Mouse (Mus musculus) layer of hippocampus, postnatal 10 days (tissue): ENCODE measurements around the gene Rcc2. TPM values are rescaled to one million over a fixed set of nuclear protein-coding genes. Genes with fewer than 3 reads are reported as not detected.

ENCODE experiments used
- DNase-seq, 2 experiments: peaks; one replicate each; pipeline ENCODE4 v3.0.0; 2021; ENCODE audit warnings: low spot score in 2 of 2
- total RNA-seq, 2 experiments: library from RNA; stranded (reverse); gene quantifications; 2 replicates each; pipeline ENCODE4 v1.2.3; 2021

Gene Rcc2
- total RNA-seq, 2 experiments from 2014 or later = 64.7 to 68.5 TPM

DNA sequence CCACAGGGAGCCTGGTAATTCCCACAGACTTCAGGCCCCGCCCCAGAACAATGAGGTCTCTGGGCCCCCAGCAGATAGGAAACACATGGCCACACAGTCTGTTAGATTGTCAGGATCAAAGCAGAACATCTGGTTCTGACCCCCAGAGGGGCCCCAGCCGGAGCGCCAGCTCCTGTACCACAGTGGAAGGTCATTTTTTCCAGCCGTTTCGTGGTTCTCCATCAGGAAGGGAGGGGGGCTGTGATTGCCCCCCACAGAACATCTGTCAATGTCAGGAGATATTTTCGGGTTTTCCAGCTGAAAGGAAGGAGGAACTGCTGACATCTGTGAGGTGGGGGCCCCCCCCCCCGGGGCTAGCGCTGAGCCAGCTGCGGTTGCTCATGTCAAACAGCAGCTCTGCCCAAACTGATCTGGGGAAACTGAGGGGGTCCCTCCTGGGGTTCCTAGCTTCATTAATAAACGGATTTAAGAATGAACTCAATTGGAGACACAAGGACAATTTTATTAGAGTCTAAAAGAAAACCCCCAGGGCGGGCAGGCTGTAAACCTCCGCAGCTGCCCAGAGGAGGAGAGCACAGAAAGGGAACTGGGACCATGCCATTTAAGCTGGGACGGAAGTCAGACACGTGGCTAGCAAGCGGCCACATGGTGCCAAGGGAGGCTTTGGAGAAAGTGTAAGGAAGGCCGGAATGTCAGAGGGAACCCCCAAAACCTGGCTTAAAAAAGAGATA is 16.0 kb upstream of the Rcc2 start:
- no peak for DNase-seq

DNA sequence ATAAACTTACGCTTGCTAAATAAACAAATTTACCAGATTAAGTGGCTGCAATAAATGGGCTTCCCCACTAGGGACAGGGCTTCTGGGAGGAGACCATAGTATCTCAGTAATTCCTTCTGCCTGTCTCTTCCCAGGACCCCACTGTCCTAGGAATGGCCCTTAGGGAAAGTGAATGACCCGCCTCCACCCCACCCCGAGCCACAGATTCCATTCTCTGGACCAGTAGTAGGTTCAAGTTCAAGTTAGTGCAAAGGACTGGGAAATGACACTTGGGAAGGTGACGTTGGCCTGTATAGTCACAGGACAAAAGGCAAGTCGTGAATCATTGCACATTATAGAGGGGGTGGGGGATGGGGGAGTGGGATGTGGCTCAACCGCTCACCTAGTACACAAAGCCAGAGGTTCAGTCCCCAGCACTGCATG is 15.4 kb upstream of the Rcc2 start:
- no peak for DNase-seq

- DNase-seq = no peak
These were observed 12.1 kb upstream of the Rcc2 start for GRCm38 (mm10) chr4:140688044-140688825.

DNA sequence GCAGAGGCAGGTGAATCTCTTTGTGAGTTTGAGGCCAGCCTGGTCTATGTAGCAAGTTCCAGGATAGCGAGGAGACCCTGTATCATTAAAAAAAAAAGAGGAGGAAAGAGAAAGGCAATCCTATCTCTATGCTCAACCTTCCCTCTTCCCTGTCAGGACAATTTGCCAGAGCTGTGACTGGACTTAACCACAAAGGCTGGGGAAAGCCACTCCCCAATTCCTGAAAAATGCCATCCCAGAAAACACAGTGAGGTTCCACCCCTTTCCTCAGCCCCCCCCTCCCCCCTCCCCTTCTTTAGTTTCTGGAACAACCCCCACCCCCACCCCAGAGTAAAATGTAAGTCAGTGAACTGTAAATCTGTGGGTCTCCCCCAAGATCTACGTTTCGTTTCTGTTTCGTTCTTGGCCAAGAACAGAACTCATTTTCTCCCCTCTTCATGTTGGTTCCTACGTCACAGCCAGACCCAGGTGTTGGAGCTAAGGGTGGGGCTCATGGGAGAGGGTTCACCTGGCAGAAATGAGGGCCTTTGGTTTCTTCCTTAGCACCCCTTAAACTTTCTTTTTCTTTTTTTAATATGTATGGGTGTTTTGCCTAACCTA is 11.4 kb upstream of the Rcc2 start:
- DNase-seq = no peak

- no peak for DNase-seq
These were observed 10.3 kb upstream of the Rcc2 start for GRCm38 (mm10) chr4:140689873-140690655.

GRCm38 (mm10) chr4:140691481-140691880 is 8.9 kb upstream of the Rcc2 start:
- no peak for DNase-seq

- no peak for DNase-seq
These were observed 6.8 kb upstream of the Rcc2 start for GRCm38 (mm10) chr4:140693513-140693912.

GRCm38 (mm10) chr4:140694551-140695060 is 5.7 kb upstream of the Rcc2 start:
- DNase-seq = no peak

DNA sequence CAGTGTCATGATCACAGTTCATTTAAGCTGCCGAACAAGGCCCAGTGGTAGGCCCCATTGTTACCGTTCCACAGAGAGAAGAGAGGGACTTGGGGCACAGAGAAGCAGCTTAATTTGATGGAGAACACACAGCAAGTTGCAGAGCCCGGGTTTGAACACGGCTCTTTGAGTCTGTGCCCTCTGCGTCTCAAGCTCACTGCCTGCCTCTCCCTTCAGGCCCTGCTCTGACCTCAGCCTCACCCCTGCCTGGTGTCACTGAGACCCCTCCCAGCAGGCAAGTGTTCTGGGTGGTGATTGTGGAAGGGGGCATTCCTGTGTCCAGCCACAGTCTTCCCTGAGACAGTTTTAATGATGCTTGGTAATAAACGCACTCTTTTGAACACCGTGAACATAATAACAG is 5.2 kb upstream of the Rcc2 start:
- no peak for DNase-seq

DNA sequence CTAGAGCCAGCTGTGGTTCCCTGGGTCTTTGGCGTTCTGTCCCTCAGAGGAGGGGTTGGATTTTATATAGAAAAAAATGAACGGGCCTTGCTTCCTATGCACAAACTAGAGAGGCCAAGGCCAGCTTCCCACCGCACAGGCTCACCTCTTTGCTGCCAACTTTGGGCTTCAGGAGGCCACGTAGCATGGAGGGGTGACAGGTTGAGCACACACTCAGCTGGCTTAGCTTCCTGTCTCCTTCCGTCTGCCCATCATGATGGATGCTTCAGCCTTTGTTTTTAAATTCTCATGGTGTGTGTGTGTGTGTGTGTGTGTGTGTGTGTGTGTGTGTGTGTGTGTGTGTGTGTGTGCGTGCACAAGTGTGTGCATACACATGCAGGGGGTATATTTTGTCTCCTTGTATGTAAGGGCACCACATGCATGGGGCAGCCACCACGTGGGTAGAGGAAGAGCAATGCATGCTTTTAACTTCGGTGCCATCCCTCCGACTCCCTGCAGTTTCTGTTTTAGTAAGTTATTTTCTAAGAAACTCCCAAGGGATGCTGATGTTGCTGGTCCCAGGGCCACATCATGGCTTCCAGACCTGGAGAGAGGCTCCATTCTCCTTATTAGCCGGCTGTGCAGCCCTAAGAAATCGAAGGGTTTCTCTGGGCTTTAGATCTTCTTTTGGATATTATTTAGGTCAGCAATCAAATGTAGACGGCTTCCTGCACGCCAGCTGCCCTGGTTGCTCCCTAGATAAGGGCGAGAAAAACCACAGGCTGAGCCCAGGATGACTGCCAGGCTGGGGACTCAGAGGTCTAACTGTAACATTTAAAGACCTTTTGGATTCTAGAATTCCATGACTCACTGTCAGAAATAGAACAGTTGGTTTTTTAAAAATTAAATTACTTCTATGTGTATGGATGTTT is 4.4 kb upstream of the Rcc2 start:
- DNase-seq = no peak

- DNase-seq = peak; percentile 59 to 65
These were observed 757 bp upstream of the Rcc2 start for GRCm38 (mm10) chr4:140699441-140700127.

- peak; percentile 71 to 83 for DNase-seq
These were observed 841 bp downstream of the Rcc2 start for GRCm38 (mm10) chr4:140701049-140701715.

- DNase-seq = peak in 1 of 2 experiments; percentile 59
These were observed 1.6 kb downstream of the Rcc2 start for GRCm38 (mm10) chr4:140701716-140702561.

GRCm38 (mm10) chr4:140702611-140703327 is 2.4 kb downstream of the Rcc2 start:
- DNase-seq = peak; percentile 73 to 86

DNA sequence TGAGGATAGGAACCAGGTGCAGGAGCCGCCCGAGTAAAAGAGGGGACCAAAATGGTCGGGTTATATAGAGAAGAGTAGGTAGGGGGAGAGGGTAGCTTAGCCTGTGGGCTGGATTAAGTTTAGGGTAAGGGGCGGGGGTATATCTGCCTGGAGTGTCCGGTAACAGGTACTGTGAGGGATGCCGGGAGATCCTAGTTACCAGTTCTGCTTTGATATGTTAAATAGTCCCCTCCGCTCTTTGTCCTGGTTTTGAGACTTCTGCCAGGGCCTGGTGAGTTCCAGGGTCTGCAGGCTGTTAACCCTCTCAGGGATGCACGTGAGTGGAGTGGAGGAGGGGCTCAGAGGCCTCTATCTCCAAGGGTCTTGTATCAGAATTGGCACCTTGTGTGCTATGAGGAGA is 3.3 kb downstream of the Rcc2 start:
- DNase-seq = peak in 1 of 2 experiments; percentile 12

- DNase-seq = peak in 1 of 2 experiments; percentile 23
These were observed 3.8 kb downstream of the Rcc2 start for GRCm38 (mm10) chr4:140704166-140704565.

DNA sequence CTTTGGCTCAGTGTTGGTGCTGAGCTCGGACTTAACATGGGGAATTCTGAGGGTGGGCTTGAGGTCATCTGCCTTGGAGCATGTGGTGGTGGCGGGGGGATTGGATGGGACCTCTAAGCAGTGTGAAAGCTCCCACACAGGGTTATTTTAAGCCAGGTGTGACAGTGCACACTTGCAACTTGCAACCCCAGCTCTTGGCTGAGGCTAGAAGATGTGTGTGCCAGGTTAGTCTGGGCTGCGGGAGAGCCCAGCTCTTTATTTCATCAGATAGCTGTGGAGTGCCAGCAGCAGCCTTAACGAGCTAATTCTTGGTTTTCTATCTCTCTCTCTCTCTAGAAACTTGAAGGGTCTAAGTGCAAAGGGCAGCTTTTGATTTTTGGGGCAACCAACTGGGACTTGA is 7.3 kb downstream of the Rcc2 start:
- no peak for DNase-seq
